Mouse (Mus musculus) adrenal gland (tissue): ENCODE measurements around the gene Khnyn.

ENCODE experiments used
- intact Hi-C: fragments of 180-260 bp; cut with DNase I; formaldehyde crosslinking; loops from one replicate; pipeline ENCODE4 v1.15.1; 2025

The Khnyn gene

GRCm38 (mm10) chr14:55872551-55872950 lies 12.2 kb upstream of the Khnyn start:
- intact Hi-C loops = no loop called here

GRCm38 (mm10) chr14:55873242-55873713 lies 11.5 kb upstream of the Khnyn start:
- intact Hi-C loops = no loop called here

- intact Hi-C loops = no loop called here
Measured at GRCm38 (mm10) chr14:55873714-55874683, 10.7 kb upstream of the Khnyn start.

GRCm38 (mm10) chr14:55877469-55878315 lies 7.1 kb upstream of the Khnyn start:
- intact Hi-C loops = loop anchor here (2.0 kb wide), 1 partner anchor 41 kb away; no protein-coding TSS in a partner anchor

- intact Hi-C loops = loop anchor here (2.0 kb wide), 1 partner anchor 40 kb away; no protein-coding TSS in a partner anchor
Measured at GRCm38 (mm10) chr14:55878316-55878940, 6.3 kb upstream of the Khnyn start.

- intact Hi-C loops = loop anchor here (2.0 kb wide), 1 partner anchor 39 kb away; no protein-coding TSS in a partner anchor
Measured at GRCm38 (mm10) chr14:55879623-55880022, 5.1 kb upstream of the Khnyn start.

GRCm38 (mm10) chr14:55880982-55881381 lies 3.8 kb upstream of the Khnyn start:
- intact Hi-C loops = no loop called here

- intact Hi-C loops = no loop called here
Measured at GRCm38 (mm10) chr14:55882171-55882641, 2.5 kb upstream of the Khnyn start.

GRCm38 (mm10) chr14:55883149-55883661 lies 1.5 kb upstream of the Khnyn start:
- intact Hi-C loops = no loop called here

GRCm38 (mm10) chr14:55883663-55884062 lies 1.1 kb upstream of the Khnyn start:
- intact Hi-C loops = no loop called here

GRCm38 (mm10) chr14:55884166-55884565 lies 581 bp upstream of the Khnyn start, which contains the start of gene Cbln3:
Gene Cbln3, minus strand, starts transcription at chr14:55884392.
- intact Hi-C loops = no loop called here

- intact Hi-C loops = no loop called here
Measured at GRCm38 (mm10) chr14:55885114-55885790, 505 bp downstream of the Khnyn start.

- intact Hi-C loops = no loop called here
Measured at GRCm38 (mm10) chr14:55885791-55886271, 1.1 kb downstream of the Khnyn start.

- intact Hi-C loops = no loop called here
Measured at GRCm38 (mm10) chr14:55886571-55887382, 2.0 kb downstream of the Khnyn start.

GRCm38 (mm10) chr14:55897671-55898070 lies 12.9 kb downstream of the Khnyn start:
- intact Hi-C loops = no loop called here

GRCm38 (mm10) chr14:55898947-55899346 lies 14.2 kb downstream of the Khnyn start:
- intact Hi-C loops = no loop called here

- intact Hi-C loops = no loop called here
Measured at GRCm38 (mm10) chr14:55899701-55900413, 15.1 kb downstream of the Khnyn start, which contains the start of gene Sdr39u1. Gene Sdr39u1, minus strand, starts transcription at chr14:55900293.

GRCm38 (mm10) chr14:55900414-55900755 lies 15.6 kb downstream of the Khnyn start:
- intact Hi-C loops = no loop called here
